Mouse (Mus musculus): ENCODE results near the gene Eef1akmt3. TPM values are rescaled to one million over a fixed set of nuclear protein-coding genes. Genes with fewer than 3 reads are reported as not detected.
"Not testable (repeated sequence)": the region's sequence is repeated elsewhere in the genome, so short reads cannot be mapped to it uniquely, and the experiment has no call there.

The Eef1akmt3 gene
- polyA plus RNA-seq, 1 experiment from 2014 or later = 0.52 TPM

GRCm38 (mm10) chr10:127078001-127078676 is 36.8 kb upstream of the Eef1akmt3 start:
- ATAC-seq (ENCODE audit: borderline replicate concordance, extremely low read depth, low FRiP score, low TSS enrichment) = no peak
- Histone ChIP-seq H3K36me3 (no peaks in the 10 kb centered on the region), H3K27ac (no peak overlapping the region), H3K27me3 (peaks cover 80% of the 10 kb centered on the region), H3K4me1 (peaks cover 41% of the 10 kb centered on the region), H3K9ac (no peak overlapping the region), H3K4me3 (peak overlapping the region; percentile 46), H3K9me3 (no peaks in the 10 kb centered on the region), H3K4me2 (peak overlapping the region; percentile 85)
- WGBS = 1% methylated on average over 12 of the region's 12 CpGs

- Histone ChIP-seq H3K36me3 (no peaks in the 10 kb centered on the region), H3K4me2 (no peak overlapping the region), H3K27me3 (peaks cover 73% of the 10 kb centered on the region), H3K4me1 (peaks cover 41% of the 10 kb centered on the region), H3K9me3 (no peaks in the 10 kb centered on the region), H3K27ac (no peak overlapping the region), H3K9ac (no peak overlapping the region), H3K4me3 (no peak overlapping the region)
- ATAC-seq (ENCODE audit: borderline replicate concordance, extremely low read depth, low FRiP score, low TSS enrichment) = no peak
- WGBS = 7% methylated on average over 10 of the region's 10 CpGs
Observed at GRCm38 (mm10) chr10:127077515-127077914, 36.2 kb upstream of the Eef1akmt3 start.

DNA sequence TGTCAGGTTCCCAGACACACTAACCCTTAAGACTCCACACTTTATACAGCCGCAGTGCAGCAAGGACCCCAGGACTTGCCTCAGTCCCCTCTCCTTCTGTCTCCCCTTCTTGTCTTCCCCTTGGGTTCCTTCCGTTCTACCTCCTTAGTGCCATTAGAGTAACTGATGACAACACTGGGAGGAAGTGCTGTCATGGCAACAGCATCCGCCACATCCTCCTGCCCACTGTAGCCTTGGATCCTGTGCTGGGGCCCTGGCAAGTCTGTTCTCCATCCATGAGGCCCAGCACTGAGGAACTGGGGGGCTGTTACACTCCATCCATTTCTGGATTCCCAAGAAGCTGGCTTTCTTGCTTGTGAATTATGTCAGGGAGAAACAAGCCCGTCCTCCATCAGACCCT is 34.8 kb upstream of the Eef1akmt3 start:
- WGBS = 26% methylated on average over 4 of the region's 4 CpGs

GRCm38 (mm10) chr10:127075651-127076050 is 34.3 kb upstream of the Eef1akmt3 start:
- H3K36me3 ChIP-seq = no peaks in the 10 kb centered on the region
- WGBS = 62% methylated on average over 8 of the region's 8 CpGs
- H3K9me3 ChIP-seq = no peaks in the 10 kb centered on the region
- no peak overlapping the region for H3K9ac ChIP-seq
- no peak overlapping the region for H3K4me2 ChIP-seq
- peaks cover 32% of the 10 kb centered on the region for H3K4me1 ChIP-seq
- H3K4me3 ChIP-seq = no peak overlapping the region
- H3K27me3 ChIP-seq = peaks cover 55% of the 10 kb centered on the region
- no peak overlapping the region for H3K27ac ChIP-seq
- no peak for ATAC-seq (ENCODE audit: borderline replicate concordance, extremely low read depth, low FRiP score, low TSS enrichment)

More for the DNA sequence above, 34.8 kb upstream of the Eef1akmt3 start:
- Histone ChIP-seq H3K9me3 (no peaks in the 10 kb centered on the region), H3K36me3 (no peaks in the 10 kb centered on the region), H3K9ac (no peak overlapping the region), H3K4me1 (peaks cover 33% of the 10 kb centered on the region), H3K27ac (no peak overlapping the region), H3K27me3 (peaks cover 59% of the 10 kb centered on the region), H3K4me3 (no peak overlapping the region), H3K4me2 (no peak overlapping the region)
- no peak for ATAC-seq (ENCODE audit: borderline replicate concordance, extremely low read depth, low FRiP score, low TSS enrichment)

- no peak for ATAC-seq (ENCODE audit: borderline replicate concordance, extremely low read depth, low FRiP score, low TSS enrichment)
- Histone ChIP-seq H3K27ac (no peak within 1 kb of the TSS), H3K9me3 (no peaks in the 10 kb centered on the region), H3K4me1 (peaks cover 26% of the 10 kb centered on the region), H3K27me3 (peaks cover 49% of the 10 kb centered on the region), H3K4me3 (no peak within 1 kb of the TSS), H3K4me2 (no peak within 1 kb of the TSS), H3K9ac (no peak within 1 kb of the TSS), H3K36me3 (no peaks in the 10 kb centered on the region)
- 60% methylated on average over 9 of the region's 9 CpGs for WGBS
Observed at GRCm38 (mm10) chr10:127075080-127075479, 33.8 kb upstream of the Eef1akmt3 start, which contains the start of gene Agap2. TSS of gene Agap2 (plus strand) at chr10:127075284.

- peaks cover 38% of the 10 kb centered on the region for H3K27me3 ChIP-seq
- H3K4me2 ChIP-seq = no peak overlapping the region
- no peak overlapping the region for H3K9ac ChIP-seq
- no peak overlapping the region for H3K27ac ChIP-seq
- H3K36me3 ChIP-seq = no peaks in the 10 kb centered on the region
- no peaks in the 10 kb centered on the region for H3K9me3 ChIP-seq
- 93% methylated on average over 1 of the region's 1 CpGs for WGBS
- H3K4me3 ChIP-seq = no peak overlapping the region
- no peak for ATAC-seq (ENCODE audit: borderline replicate concordance, extremely low read depth, low FRiP score, low TSS enrichment)
- peaks cover 17% of the 10 kb centered on the region for H3K4me1 ChIP-seq
Observed at GRCm38 (mm10) chr10:127073981-127074380, 32.7 kb upstream of the Eef1akmt3 start.

DNA sequence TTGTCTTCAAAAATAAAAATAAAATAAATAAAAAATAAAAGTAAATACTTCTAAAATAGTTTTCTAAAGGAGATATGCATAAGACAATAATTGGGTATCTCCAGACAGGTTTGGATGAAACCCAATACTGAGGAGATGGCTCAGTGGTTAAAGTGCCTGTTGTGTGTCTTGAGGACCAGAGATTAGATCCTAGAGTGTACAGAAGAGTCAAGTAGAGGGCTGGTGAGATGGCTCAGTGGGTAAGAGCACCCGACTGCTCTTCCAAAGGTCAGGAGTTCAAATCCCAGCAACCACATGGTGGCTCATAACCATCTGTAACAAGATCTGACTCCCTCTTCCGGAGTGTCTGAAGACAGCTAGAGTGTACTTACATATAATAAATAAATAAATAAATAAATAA is 31.7 kb upstream of the Eef1akmt3 start:
- not testable (repeated sequence) for H3K9ac ChIP-seq; H3K27ac ChIP-seq; ATAC-seq (ENCODE audit: borderline replicate concordance, extremely low read depth, low FRiP score, low TSS enrichment); H3K36me3 ChIP-seq; H3K4me3 ChIP-seq; H3K4me2 ChIP-seq; H3K9me3 ChIP-seq
- Histone ChIP-seq H3K27me3 (peaks cover 28% of the 10 kb centered on the region), H3K4me1 (peaks cover 18% of the 10 kb centered on the region)
- WGBS = 59% methylated on average over 2 of the region's 2 CpGs

DNA sequence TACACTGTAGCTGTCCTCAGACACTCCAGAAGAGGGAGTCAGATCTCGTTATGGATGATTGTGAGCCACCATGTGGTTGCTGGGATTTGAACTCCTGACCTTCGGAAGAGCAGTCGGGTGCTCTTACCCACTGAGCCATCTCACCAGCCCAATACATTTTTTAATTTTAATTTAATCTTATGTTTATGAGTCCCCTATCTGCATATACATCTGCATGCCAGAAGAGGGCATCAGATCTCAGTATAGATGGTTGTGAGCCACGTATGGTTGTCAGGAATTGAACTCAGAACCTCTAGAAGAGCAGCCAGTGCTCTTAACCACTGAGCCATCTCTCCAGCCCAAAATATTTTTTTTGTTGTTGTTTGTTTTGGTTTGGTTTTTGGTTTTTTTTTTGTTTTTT is 31.0 kb upstream of the Eef1akmt3 start:
- H3K4me3 ChIP-seq; H3K9me3 ChIP-seq; ATAC-seq (ENCODE audit: borderline replicate concordance, extremely low read depth, low FRiP score, low TSS enrichment); H3K27ac ChIP-seq; H3K9ac ChIP-seq; H3K4me2 ChIP-seq: not testable (repeated sequence)
- WGBS = 77% methylated on average over 4 of the region's 4 CpGs
- Histone ChIP-seq H3K36me3 (peaks cover 14% of the 10 kb centered on the region), H3K27me3 (peaks cover 21% of the 10 kb centered on the region), H3K4me1 (peaks cover 22% of the 10 kb centered on the region)

DNA sequence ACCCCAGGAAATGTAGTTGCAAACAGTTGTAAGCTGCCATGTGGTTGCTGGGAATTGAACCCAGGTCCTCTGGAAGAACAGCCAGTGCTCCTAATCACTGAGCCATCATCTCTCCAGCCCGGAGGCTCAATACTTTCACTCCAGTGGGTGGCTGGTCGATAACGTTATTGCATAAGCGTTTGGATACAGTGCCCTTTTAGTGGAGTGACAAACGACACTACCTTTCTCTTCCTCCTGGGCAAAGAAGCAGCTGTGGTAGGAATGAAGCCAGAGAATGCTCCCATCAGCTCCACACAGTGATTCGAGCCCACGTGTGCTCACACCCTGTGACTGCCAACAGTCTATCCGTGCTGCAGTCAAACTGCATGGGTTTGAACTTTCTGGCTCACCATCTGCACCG is 29.9 kb upstream of the Eef1akmt3 start:
- Histone ChIP-seq H3K4me2 (peak overlapping the region; percentile 83), H3K4me3 (peak overlapping the region; percentile 57), H3K27ac (no peak overlapping the region), H3K4me1 (peaks cover 22% of the 10 kb centered on the region), H3K9ac (peak overlapping the region; percentile 67; the same call in 1 of the 2 replicates), H3K27me3 (peaks cover 10% of the 10 kb centered on the region), H3K9me3 (no peaks in the 10 kb centered on the region), H3K36me3 (peaks cover 24% of the 10 kb centered on the region)
- ATAC-seq (ENCODE audit: borderline replicate concordance, extremely low read depth, low FRiP score, low TSS enrichment) = no peak
- 64% methylated on average over 9 of the region's 9 CpGs for WGBS

DNA sequence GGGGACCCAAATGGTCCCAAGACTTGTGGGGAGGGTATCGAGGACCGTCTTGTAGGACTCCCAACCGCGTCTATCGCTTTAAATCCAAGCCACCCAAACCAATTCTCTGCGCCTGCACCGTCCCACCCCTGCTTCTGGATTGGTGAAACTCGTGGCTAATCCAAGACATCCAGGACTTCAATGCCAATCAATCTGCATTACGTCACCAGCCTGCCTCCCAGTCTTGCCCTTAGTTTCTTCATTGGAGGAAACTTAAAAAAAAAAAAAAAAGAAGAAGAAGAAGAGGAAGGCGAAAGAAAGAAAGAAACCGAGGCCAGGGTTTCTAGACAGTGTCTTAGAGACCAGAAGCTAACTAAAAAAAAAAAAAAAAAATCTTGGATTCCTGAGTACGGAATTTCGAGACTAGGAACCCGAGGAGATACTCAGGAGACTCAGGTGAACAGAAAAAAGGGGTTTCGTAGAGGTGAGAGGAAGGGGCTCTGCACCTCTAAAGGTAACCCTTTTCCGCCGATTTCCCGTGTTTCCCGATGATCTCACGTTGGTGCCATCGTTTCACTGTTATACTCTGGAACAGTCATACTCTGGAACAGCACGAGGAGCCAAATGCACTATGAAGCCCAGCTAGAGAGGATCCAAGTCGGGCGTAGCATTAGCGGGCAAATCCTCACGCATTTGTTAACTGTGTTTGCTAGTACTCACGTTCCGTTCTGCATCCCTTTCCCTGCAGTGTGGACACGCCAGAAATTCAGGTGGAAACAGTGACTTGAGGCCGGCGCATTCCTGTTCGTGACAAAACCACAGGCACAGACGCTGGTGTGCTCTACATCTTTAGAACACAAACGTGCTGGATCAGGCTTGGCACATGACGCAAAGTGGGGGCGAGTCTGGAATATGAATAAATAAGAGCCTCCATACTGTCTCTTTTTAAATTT is 29.1 kb upstream of the Eef1akmt3 start, which contains the start of gene Tspan31:
Gene Tspan31, minus strand, starts transcription at position 75 of the 932 bp plus-strand sequence.
- Histone ChIP-seq H3K4me1 (peaks cover 22% of the 10 kb centered on the region), H3K27ac (peak within 1 kb of the TSS; percentile 90), H3K9me3 (no peaks in the 10 kb centered on the region), H3K27me3 (peaks cover 3% of the 10 kb centered on the region; the same call in 1 of the 2 replicates), H3K9ac (peak within 1 kb of the TSS; percentile 67), H3K4me2 (peak within 1 kb of the TSS; percentile 83), H3K4me3 (peak within 1 kb of the TSS; percentile 57), H3K36me3 (peaks cover 32% of the 10 kb centered on the region)
- ATAC-seq (ENCODE audit: borderline replicate concordance, extremely low read depth, low FRiP score, low TSS enrichment) = peak; percentile 91
- under 1% methylated on average over 36 of the region's 36 CpGs for WGBS

DNA sequence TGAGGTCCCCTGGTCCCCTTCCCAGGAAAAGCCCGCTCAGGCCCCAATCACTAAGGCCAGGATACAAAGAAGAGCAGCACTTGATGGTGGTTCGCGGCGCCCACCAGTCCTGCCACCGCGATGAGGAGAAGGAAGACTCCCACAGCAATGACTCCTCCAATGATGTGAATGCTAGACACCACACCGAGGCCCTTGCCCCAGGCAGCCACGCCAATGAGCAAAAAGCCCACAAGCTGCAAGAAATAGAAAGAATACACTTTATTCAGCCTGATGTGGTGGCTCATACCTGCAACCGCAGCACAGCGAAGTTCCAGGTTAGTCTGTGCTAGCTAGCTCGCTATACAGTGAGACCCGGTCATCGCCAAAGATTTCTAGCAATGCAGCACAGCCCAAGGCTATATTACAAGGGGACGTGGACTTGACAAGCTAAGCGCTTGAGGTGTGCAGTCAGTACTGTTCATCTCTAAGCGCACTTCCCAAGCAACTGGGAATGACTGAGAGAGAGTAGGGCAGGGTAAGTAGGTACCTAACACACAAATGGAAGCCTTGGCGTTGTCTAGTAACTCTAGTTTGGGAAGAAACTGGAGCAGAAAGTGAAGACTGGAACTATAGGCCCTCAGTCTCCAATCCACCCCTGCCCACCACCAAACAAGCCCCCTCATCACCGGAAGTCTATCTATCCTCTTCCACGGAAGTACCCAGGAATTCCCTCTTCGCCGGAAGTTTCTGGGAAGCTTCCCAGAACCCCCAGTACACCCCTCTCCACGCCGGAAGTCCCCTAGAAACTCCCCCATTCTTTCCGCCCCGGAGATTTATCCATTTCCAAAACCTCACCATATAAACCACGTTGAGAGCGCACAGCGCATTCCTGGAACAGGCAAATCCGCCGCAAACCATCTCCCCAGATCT is 28.2 kb upstream of the Eef1akmt3 start:
- peaks cover 29% of the 10 kb centered on the region for H3K4me1 ChIP-seq
- no peaks in the 10 kb centered on the region for H3K27me3 ChIP-seq
- peak overlapping the region; percentile 83 for H3K4me2 ChIP-seq
- H3K9ac ChIP-seq = peak overlapping the region; percentile 58
- peaks cover 39% of the 10 kb centered on the region for H3K36me3 ChIP-seq
- H3K9me3 ChIP-seq = no peaks in the 10 kb centered on the region
- peak overlapping the region; percentile 90 for H3K27ac ChIP-seq
- 4% methylated on average over 30 of the region's 30 CpGs for WGBS
- ATAC-seq (ENCODE audit: borderline replicate concordance, extremely low read depth, low FRiP score, low TSS enrichment) = peak; percentile 54
- H3K4me3 ChIP-seq = peak overlapping the region; percentile 57

Measured in lung, embryonic 15.5 days (tissue).